Mouse (Mus musculus): ENCODE measurements around the gene Adamts16. TPM values are rescaled to one million over a fixed set of nuclear protein-coding genes. Genes with fewer than 3 reads are reported as not detected.

The Adamts16 gene
- polyA plus RNA-seq, 2 experiments from 2014 or later, result not detected

DNA sequence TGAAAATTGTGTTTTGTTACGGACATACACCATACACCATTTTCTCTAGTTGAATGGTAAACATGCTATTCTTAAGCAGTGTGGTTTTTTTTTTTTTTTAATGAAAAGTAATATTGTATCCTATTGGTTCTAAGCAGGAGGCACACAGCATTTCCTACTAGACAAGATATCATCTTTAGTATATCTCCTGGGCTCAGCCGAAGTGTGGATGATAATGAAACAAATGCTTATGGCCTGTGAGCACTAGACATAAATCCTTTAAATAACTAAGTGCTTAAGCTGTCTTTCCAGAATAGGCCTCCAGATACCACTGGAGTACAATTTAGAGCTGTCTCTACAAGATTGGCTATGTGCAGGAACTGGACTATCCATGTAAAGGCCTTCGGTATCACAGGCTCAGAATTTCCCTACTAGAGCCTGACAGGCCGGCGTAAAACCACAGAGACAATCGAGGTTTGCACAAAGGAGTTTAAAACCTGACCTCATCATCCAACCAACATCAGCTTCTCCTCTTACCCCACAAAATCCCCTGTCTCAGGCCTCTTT lies 8.9 kb downstream of the Adamts16 start:
- ATAC-seq, result no peak

DNA sequence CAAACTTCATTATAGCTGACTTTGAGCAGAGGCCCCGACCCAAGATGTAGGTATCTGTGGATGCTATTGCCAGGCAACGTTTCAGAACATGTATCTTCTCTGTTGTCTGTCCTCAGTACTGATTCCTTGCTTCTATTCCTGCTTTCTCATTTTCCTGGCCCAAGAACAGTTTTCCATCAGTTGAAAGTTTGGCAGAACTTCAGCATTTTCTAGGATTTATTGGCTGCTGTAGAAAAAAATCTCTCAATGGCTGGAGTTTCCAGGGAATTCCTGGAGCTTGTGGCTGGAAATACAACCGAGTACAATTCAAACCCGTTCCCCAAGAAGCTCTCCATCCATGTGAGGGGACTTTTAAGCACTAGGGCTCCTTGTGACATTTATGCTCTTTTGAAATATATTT lies 10.6 kb downstream of the Adamts16 start:
- no peak for ATAC-seq

DNA sequence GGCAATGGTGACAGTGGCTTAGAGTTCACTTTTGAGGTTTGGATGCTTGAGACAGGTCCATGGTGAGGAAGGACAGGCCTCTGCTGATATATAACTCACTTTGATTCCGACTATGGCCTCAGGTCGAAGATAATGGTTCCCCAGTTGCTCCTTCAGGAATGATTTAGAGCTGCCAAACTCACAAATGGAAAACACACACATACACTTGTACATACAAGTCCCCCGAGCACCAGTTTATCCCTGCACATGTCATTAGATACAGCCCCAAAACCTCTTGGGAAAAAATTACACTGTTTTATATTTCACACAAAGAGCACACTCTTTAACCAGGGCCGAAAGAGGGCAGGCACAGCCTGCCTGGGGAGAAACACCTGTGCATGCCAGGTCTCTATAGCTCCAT lies 14.1 kb downstream of the Adamts16 start:
- ATAC-seq, result no peak

DNA sequence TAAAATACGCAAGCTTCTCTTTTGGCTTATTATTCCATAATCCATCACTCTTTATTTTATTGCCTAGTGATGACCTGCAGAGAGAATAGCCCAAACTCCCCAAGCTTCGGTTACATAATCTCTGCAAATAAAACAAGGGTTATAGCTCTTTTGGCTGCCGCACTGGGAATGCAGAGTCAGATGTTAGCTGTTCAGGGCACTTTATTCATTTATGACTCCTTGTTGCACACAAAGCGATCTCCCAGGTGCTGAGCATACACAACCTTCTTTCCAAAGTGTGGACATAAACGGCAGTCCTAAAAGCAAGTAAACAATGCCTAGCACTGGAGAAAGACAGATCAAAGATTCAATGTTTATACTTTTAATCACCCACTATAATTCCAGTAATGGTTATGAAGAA lies 16.3 kb downstream of the Adamts16 start:
- no peak for ATAC-seq

DNA sequence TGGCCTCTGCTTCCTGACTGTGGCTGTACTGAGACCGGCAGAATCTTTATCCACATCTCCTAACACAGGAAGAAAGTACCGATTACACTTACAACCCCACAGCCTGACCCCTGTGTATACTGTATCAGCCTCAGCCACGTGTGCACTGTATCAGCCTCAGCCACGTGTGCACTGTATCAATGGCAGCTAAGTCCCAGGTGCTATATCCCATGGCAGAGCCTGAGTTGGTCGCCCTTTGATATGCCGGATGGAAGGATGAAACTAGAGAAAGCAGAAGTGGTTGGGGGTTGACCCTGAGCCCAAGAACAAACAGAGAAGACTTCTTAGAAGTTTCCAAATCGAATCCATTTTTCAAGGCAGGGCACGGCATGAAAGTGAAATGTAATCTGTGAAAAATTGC lies 17.9 kb downstream of the Adamts16 start:
- ATAC-seq, result no peak

DNA sequence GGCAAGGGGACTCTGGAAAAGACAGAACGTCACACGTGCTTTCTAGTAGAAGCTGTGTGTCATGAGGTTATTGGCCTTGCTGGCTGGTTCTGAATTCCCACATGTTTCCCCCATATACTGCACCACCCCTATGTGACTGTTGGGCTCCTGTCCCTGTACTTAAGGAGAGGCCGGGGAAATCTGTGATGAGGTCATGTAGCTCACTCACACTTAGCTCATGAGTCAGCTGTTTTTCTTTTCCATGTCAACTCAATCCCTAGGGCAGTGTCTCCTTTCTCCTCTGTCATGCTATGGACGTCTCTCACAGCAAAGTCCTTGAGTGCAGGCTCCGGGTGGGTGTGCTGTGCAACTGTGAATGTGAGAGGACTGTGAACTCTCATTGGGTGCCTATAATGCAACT lies 22.6 kb downstream of the Adamts16 start:
- ATAC-seq, result no peak

DNA sequence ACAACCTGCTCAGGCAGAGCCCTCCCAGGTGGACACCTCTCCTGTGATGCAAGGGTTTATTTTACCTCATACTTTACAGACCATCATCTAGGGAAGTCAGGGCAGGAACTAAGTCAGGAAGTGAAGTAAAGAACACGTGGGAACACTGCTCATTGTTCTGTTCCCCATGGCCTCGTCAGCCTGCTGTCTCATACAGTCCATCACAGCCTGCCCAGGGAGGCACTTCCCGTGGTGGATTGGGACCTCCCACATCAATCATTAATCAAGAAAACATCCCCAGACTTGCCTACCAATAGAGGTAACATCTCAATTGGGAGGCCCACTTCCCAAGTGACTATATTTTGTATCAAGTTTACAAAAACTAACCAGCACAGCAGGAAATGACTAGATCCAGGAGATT lies 27.2 kb downstream of the Adamts16 start:
- no peak for ATAC-seq

DNA sequence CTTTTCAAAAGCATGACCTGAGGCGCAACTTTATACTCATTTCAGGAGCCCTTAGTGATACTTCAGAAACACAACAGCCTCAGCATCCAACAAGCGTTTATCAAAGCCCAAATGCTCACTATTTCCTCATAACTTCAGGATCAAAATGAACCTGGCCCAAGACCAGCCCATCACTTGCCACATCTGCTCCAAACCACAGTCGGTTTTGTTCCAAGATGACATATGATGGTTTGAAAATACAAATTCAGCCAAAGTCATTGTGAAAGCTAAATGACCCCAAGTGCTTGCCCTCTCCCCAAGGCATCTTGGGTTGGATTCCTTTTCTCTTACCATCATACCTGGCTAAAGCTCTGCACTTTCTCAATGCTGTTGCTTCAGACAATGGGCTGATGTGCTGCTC lies 36.1 kb downstream of the Adamts16 start:
- ATAC-seq, result no peak

- ATAC-seq, result no peak
These were observed 38.8 kb downstream of the Adamts16 start for GRCm38 (mm10) chr13:70802849-70803248.

DNA sequence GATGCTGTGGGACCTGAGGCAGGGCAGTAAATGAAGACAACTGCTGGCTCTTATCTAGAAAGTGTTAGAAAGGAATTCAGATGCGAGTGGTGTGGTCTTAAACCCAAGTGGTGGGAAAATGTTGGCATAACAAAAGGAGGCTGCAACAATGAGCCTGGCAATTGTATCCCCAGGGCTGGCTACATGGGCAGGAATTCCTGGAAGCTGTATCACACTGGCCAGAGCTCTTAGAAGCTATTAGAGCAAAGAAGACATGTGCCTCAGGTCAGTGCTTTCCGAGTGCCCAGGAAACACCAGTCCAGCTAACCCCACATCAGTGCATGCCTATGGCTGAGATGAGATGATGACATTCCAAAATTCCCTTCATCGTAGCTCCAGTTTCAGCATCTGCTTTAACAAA lies 42.3 kb downstream of the Adamts16 start:
- ATAC-seq, result no peak

GRCm38 (mm10) chr13:70798396-70798795 lies 43.2 kb downstream of the Adamts16 start:
- ATAC-seq, result no peak

- ATAC-seq, result no peak
These were observed 47.5 kb downstream of the Adamts16 start for GRCm38 (mm10) chr13:70794074-70794572.

GRCm38 (mm10) chr13:70793660-70794059 lies 48.0 kb downstream of the Adamts16 start:
- no peak for ATAC-seq

GRCm38 (mm10) chr13:70792950-70793349 lies 48.7 kb downstream of the Adamts16 start:
- ATAC-seq, result no peak

DNA sequence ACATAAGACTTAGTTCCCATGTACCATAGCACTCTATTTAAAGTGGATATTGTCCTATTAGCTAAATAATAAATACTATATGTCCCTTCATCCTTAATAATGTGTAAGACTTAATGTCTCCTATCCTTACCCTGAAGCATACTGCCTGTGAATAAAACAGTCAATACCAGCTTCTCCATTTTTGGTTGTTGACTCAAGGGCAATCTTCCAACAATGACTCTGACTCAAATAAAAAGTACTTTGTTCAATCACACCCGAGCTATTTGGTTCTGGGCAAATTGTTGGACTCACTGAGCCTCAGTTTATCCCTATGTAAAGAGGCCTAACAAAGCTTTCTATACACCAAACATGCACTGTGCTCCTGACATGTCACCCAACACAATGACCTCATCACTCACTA lies 51.8 kb downstream of the Adamts16 start:
- no peak for ATAC-seq

GRCm38 (mm10) chr13:70789022-70789421 lies 52.6 kb downstream of the Adamts16 start:
- no peak for ATAC-seq

- ATAC-seq, result no peak
These were observed 56.5 kb downstream of the Adamts16 start for GRCm38 (mm10) chr13:70785078-70785477.

DNA sequence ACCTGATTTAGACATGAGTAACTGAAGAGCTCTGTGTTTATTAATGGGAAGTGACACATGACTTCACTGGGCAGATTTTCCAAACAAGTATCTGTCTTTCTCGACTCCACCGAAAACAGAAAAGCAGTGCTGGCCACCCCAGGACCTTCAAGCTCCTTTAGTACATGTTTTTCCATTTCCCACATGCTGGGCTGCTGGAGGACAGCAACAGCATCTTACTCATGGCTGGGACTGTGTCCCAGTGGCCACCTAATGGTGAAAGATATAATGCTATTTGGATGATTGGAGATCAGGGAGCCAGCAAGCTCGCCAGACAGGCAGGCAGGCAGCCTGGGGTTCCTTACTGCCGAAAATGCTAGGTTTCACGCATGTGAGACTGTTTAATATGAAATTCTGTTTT lies 57.5 kb downstream of the Adamts16 start:
- no peak for ATAC-seq

DNA sequence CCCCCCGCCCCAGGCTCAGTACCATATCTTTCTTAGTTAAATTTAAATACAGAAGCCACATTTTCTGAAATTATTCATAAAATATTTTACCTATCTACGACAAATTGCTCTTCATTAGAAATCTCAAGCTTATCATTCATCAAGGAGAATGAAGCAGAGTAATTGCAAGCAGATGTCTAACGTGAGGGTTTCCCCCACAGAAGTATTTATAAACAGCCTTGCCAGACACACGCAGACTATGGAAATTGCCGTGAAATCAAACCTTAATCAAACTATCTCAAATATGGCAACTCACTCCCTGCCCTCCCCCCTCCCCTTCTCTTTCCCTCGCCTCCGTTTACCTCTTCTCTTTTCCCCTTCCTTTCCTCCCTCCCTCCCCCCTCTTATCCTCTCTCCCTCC lies 61.8 kb downstream of the Adamts16 start:
- no peak for ATAC-seq

DNA sequence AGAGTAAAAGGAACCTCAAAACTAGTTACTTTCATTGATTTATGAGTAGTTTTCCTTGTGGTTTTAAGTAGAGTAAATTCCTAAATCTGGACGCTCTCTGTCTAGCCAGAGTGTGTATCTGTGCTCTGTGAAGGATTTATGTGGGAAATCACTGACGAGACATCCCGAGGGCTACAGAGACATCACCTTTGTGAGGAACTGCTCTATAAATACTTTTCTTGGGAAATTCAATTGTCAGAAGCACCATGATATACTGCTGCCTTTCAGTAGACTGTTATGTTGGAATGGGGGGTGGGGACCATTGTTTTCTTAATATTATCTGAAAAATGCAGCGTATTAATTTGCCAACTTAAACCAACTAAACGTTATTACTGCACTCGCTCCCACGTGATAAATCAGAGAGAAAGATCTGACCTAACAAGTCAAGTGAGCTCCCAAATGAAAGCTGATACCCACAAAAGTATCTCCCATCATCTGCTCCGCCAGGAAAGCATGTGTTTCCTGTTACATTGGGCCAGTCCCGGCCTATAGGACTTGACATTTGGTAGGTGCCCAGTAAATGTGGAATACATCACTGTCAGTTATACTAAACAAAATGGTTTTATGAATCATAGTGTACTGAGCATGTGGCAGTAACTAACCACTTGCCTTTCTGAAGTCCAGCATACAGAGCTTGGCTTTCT lies 62.6 kb downstream of the Adamts16 start:
- no peak for ATAC-seq

DNA sequence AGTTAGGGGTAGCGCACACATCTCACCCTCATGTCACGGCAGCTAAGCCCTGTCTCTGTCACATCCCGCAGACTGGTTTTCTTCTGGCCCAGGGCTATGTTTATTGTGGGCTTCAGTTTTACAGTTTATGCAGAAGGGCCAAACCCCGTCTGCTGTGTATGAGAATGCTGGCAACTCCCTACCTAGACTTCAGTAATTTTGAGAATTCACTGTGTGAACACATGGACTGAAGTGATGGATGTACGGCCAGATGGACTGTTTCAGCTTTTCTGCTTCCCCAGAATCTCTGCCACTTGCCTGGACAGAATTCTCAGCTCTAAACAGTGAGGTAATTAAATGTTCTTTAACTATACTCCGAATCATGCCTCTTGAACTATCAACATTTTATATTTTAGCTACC lies 70.5 kb downstream of the Adamts16 start:
- no peak for ATAC-seq

GRCm38 (mm10) chr13:70769156-70769555 lies 72.5 kb downstream of the Adamts16 start:
- ATAC-seq, result no peak

- ATAC-seq, result no peak
These were observed 74.1 kb downstream of the Adamts16 start for GRCm38 (mm10) chr13:70767462-70767861.

- no peak for ATAC-seq
These were observed 76.9 kb downstream of the Adamts16 start for GRCm38 (mm10) chr13:70764682-70765081.

DNA sequence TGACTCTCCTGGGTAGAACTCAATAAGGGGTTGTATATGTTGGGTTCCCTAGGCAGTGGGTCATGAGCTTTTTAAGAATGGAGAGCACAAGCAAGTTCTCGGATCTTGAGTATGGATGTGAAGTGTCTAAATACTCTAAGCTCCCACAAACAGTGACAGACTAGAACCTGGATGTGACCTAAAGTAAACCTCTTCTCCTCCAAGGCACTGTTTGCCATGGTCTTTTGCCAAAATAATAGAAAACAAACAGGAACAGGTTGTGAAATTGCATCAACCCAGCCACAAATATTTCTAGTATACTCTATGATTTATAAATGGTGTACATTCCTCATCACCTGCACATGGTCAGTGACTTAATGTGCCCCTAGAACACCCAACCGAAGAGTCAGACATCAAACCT lies 79.0 kb downstream of the Adamts16 start:
- no peak for ATAC-seq

Measured in CD4-positive, CD25-positive, alpha-beta regulatory T cell, adult 4 months (primary cell).